9 mouse cellular contexts compared by ENCODE assay signal in the genomic region with DNA sequence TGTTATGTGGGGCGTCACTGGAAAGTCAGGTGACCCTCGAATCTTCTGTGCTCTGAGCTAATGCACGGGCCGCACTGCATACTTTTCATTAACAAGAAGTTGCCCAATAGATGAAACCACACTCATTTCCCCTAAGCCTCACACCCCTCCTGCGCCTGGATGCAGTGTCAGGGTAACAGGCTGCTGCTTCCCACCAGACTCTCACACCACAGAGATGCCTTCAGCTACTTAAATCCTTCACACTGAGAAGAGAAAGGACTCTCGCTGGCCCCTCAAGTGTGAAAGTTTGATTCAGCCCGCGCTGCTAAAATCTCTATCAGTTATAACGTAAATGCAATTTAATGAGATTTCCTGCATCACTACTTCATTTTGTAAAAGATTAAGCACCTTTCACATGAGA. TPM values are rescaled to one million over a fixed set of nuclear protein-coding genes. Genes with fewer than 3 reads are reported as not detected.
A peak's percentile ranks its signal among the peaks of the same experiment; 100 is the strongest.
DNase-seq lines count a peak whose midpoint lies in the region; ATAC-seq and TF ChIP-seq lines count a peak whose summit lies in the region.
"Had no signal": no experiment of that assay in that cellular context is flagged by ENCODE, and none has a peak within 500 bp of the region (broad histone marks: within the 10 kb centered on the region; RNA-seq: fewer than 3 reads in every experiment).

No protein-coding gene starts in this region.

- H3K4me3 ChIP-seq in kidney, embryonic 14.5 days (ENCODE audit: low read length): peak overlapping the region; percentile 30
- H3K4me3 ChIP-seq in embryonic facial prominence, embryonic 11.5 days (ENCODE audit: low read depth, low read length): peak overlapping the region; percentile 11; the same call in 1 of the 2 replicates
- H3K4me3 ChIP-seq in hindbrain, embryonic 15.5 days: peak overlapping the region; percentile 28
- H3K4me3 ChIP-seq in stomach, postnatal 0 days (ENCODE audit: low read depth, low read length): peak overlapping the region; percentile 22; the same call in 1 of the 2 replicates

- H3K27me3 ChIP-seq in kidney, embryonic 14.5 days (ENCODE audit: control insufficient read depth, insufficient read depth, low read length): no peaks in the 10 kb centered on the region
- no peaks in the 10 kb centered on the region for H3K27me3 ChIP-seq in embryonic facial prominence, embryonic 11.5 days (ENCODE audit: control insufficient read depth, insufficient read depth, low read length)
- H3K27me3 ChIP-seq in hindbrain, embryonic 15.5 days: no peaks in the 10 kb centered on the region
- no peaks in the 10 kb centered on the region for H3K27me3 ChIP-seq in stomach, postnatal 0 days (ENCODE audit: control insufficient read depth, insufficient read depth, low read length)

- H3K9ac ChIP-seq in kidney, embryonic 14.5 days (ENCODE audit: low read depth, low read length): no peak overlapping the region
- no peak overlapping the region for H3K9ac ChIP-seq in embryonic facial prominence, embryonic 11.5 days (replicated peaks; ENCODE audit: low read length)
- H3K9ac ChIP-seq in hindbrain, embryonic 15.5 days: no peak overlapping the region
- no peak overlapping the region for H3K9ac ChIP-seq in stomach, postnatal 0 days (ENCODE audit: low read length)

- WGBS in kidney, embryonic 14.5 days: 17% methylated on average over 9 of the region's 9 CpGs
- WGBS in embryonic facial prominence, embryonic 11.5 days: 24% methylated on average over 9 of the region's 9 CpGs
- WGBS in hindbrain, embryonic 15.5 days: 5% methylated on average over 9 of the region's 9 CpGs
- 41% methylated on average over 9 of the region's 9 CpGs for WGBS in stomach, postnatal 0 days

- no peak for TF ChIP-seq CTCF in stomach, postnatal 0 days (IDR thresholded peaks at IDR 0.05; ENCODE audit: low read depth)

- peaks cover 6% of the 10 kb centered on the region; the same call in 1 of the 2 replicates for H3K4me1 ChIP-seq in kidney, embryonic 14.5 days (ENCODE audit: control insufficient read depth, insufficient read depth, low read length)
- 0 out of 2 replicates have a peak, but pooled peaks cover 2% of the 10 kb centered on the region for H3K4me1 ChIP-seq in embryonic facial prominence, embryonic 11.5 days (ENCODE audit: control insufficient read depth, insufficient read depth, low read length)
- peaks cover 13% of the 10 kb centered on the region for H3K4me1 ChIP-seq in hindbrain, embryonic 15.5 days (replicated peaks)
- no peaks in the 10 kb centered on the region; the same call in 1 of the 2 replicates for H3K4me1 ChIP-seq in stomach, postnatal 0 days (replicated peaks; ENCODE audit: control insufficient read depth, insufficient read depth)

- H3K36me3 ChIP-seq in kidney, embryonic 14.5 days (ENCODE audit: control insufficient read depth, insufficient read depth, low read length): no peaks in the 10 kb centered on the region
- H3K36me3 ChIP-seq in embryonic facial prominence, embryonic 11.5 days (replicated peaks; ENCODE audit: control insufficient read depth, insufficient read depth, low read depth, low read length): no peaks in the 10 kb centered on the region
- H3K36me3 ChIP-seq in hindbrain, embryonic 15.5 days: no peaks in the 10 kb centered on the region
- no peaks in the 10 kb centered on the region for H3K36me3 ChIP-seq in stomach, postnatal 0 days (ENCODE audit: control insufficient read depth, insufficient read depth, low read length)
- H3K36me3 ChIP-seq: G1E had no signal

- no peaks in the 10 kb centered on the region for H3K9me3 ChIP-seq in kidney, embryonic 14.5 days (ENCODE audit: control insufficient read depth, low read length)
- no peaks in the 10 kb centered on the region for H3K9me3 ChIP-seq in embryonic facial prominence, embryonic 11.5 days (replicated peaks; ENCODE audit: control insufficient read depth, low read length)
- no peaks in the 10 kb centered on the region for H3K9me3 ChIP-seq in hindbrain, embryonic 15.5 days
- H3K9me3 ChIP-seq in stomach, postnatal 0 days (ENCODE audit: control insufficient read depth, low read length): no peaks in the 10 kb centered on the region

- no peak overlapping the region for H3K27ac ChIP-seq in kidney, embryonic 14.5 days (ENCODE audit: low read depth, low read length)
- peak overlapping the region; percentile 41; the same call in 1 of the 2 replicates for H3K27ac ChIP-seq in embryonic facial prominence, embryonic 11.5 days (replicated peaks; ENCODE audit: low read depth, low read length)
- peak overlapping the region; percentile 61 for H3K27ac ChIP-seq in hindbrain, embryonic 15.5 days (replicated peaks)
- 0 out of 2 replicates have a peak overlapping the region, but pooled peaks have one; percentile 13 for H3K27ac ChIP-seq in stomach, postnatal 0 days (replicated peaks)

- TF ChIP-seq EP300 in stomach, postnatal 0 days (optimal IDR thresholded peaks at IDR 0.05): no peak

- H3K4me2 ChIP-seq in kidney, embryonic 14.5 days (replicated peaks; ENCODE audit: low read depth, low read length): peak overlapping the region; percentile 50
- H3K4me2 ChIP-seq in embryonic facial prominence, embryonic 11.5 days (ENCODE audit: low read depth, low read length): peak overlapping the region; percentile 49
- peak overlapping the region; percentile 61 for H3K4me2 ChIP-seq in hindbrain, embryonic 15.5 days
- H3K4me2 ChIP-seq in stomach, postnatal 0 days (replicated peaks; ENCODE audit: low read depth): peak overlapping the region; percentile 54

- peak; percentile 64; the same call in 1 of the 2 replicates for ATAC-seq in kidney, embryonic 14.5 days (ENCODE audit: low FRiP score, low TSS enrichment)
- ATAC-seq in embryonic facial prominence, embryonic 11.5 days (replicated peaks; ENCODE audit: insufficient number of reproducible peaks, low FRiP score, low TSS enrichment, low read depth): peak; percentile 74; the same call in 1 of the 2 replicates
- peak; percentile 83; the same call in 1 of the 2 replicates for ATAC-seq in hindbrain, embryonic 15.5 days (ENCODE audit: low FRiP score, low read depth)
- peak; percentile 93 for ATAC-seq in megakaryocyte, adult 5-6 weeks (ENCODE audit: poor library complexity, severe bottlenecking)
- ATAC-seq in stomach, postnatal 0 days (ENCODE audit: low FRiP score, low TSS enrichment): no peak

- no peak for DNase-seq in kidney, adult 9 months
- peak; percentile 33 for DNase-seq in embryonic facial prominence, embryonic 11.5 days (ENCODE audit: low spot score)
- DNase-seq in stomach, postnatal 0 days (ENCODE audit: low spot score): no peak
- DNase-seq in lung, adult 18-20 months: no peak
- DNase-seq in cerebellum, adult 9-10 months: no peak

RNA-seq across cellular contexts. Expression of a gene that starts 54.5 kb away (rescaled TPM):
- polyA plus RNA-seq in kidney, embryonic 14.5 days (2014; fragmentation: Nextera tagmentation; extraction: Ambion mirVana): 25.7 and 37.5 TPM in 2 replicates
- polyA plus RNA-seq in embryonic facial prominence, embryonic 11.5 days (2014; fragmentation: Nextera tagmentation; extraction: Ambion mirVana): 36.8 and 38.5 TPM in 2 replicates
- polyA plus RNA-seq in hindbrain, embryonic 15.5 days (2015; fragmentation: Nextera tagmentation; extraction: Ambion mirVana): 127 and 131 TPM in 2 replicates
- 3.1 and 4.8 TPM in 2 replicates for total RNA-seq in megakaryocyte, adult 5-6 weeks (2015)
- total RNA-seq in megakaryocyte, adult 5-6 weeks (2017): 2.8 and 4.1 TPM in 2 replicates
- 43.8 and 53.7 TPM in 2 replicates for polyA plus RNA-seq in stomach, postnatal 0 days (2015; fragmentation: Nextera tagmentation; extraction: Ambion mirVana)
- polyA plus RNA-seq: G1E had no signal
